Mouse (Mus musculus): ENCODE data around the gene Sfxn3.
A peak's percentile ranks its signal among the peaks of the same experiment; 100 is the strongest.

Sfxn3 gene

DNA sequence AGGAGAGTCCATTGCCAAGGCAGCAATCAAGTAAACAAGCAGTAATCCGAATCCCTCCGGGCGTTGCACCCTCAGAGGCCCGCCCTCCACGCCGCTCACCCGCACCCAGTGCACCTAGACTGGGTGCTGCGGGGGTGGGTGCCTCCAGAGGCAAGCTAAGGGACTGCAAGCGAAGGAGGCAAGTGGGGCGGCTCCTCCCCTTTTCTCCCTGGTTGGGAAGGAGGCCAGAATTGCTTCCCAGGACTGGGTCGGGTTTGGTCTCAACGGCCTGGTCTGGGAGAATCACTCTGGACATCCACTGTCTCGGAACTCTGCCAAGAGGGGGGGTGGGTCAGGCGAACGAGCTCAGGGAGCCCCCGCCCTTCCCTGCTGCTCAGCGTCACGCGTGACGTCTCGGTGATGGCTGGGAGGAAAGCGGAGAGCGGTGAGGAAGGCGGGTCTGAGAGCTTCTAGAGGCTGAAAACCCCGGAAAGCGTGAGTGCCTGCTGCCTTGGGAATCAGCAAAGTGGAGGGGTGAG is at the start of gene Sfxn3:
Gene Sfxn3, plus strand, starts transcription at position 87 of the 518 bp plus-strand sequence.
- DNase-seq (ENCODE audit: low spot score in 2 of 2) = peak; percentile 83 to 89

DNA sequence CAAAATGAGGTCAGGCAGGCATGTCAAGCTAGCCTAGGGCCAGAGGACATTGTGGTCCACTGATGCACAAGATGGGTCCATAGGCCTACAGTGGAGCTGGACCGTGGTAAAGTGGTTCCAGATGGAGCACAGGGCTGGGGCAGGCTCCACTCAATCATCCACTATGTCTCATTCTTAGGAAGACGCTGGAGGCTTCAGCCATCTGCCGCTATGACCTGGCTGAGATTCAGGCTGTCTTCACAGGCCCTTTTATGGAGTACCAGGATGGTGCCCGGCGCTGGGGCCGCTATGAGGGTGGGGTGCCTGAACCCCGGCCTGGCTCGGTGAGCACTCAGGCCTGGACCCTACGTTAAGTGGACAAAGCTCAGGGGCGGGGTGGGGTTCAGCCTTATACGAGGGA is 49.5 kb upstream of the Sfxn3 start:
- DNase-seq (ENCODE audit: low spot score in 2 of 2) = no peak

DNA sequence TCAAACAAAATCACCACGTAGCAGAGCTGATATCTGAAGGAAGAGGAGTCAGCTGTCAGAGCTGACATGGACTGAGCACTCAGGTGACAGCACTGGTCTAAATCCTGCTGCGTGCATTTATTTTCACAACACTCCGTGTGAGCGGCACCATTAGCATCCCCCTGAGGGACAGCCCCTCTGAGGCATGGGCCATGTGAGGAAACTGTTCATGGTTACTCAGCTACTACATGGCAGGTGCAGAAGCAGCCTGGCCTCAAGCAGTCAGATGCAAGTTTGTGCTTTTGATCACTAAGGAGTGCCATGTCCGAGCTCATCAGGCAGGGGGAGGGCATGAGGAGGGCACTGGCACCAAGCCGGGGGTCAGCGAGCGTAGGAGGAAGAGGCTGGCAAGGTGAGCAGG is 47.7 kb upstream of the Sfxn3 start:
- no peak for DNase-seq (ENCODE audit: low spot score in 2 of 2)

DNA sequence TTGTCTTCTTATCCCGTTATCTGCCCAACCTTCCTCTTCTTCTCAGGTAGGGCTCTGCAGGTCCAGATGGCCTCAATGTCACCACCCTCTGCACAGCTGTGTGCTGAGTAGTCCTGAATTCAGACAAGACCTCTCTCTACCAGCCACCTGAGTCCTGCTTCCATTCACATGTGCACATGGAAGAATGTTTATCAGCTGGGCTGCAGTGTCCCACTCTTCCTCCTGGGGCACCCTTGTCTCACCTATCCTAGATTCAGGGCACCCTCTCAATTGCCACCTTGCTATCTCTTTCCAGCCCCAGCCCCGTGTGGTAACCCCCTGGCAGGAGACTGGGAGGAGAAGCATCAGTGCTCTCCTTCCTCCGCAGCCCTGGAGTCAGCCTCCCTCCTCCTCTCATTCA is 45.0 kb upstream of the Sfxn3 start:
- no peak for DNase-seq (ENCODE audit: low spot score in 2 of 2)

DNA sequence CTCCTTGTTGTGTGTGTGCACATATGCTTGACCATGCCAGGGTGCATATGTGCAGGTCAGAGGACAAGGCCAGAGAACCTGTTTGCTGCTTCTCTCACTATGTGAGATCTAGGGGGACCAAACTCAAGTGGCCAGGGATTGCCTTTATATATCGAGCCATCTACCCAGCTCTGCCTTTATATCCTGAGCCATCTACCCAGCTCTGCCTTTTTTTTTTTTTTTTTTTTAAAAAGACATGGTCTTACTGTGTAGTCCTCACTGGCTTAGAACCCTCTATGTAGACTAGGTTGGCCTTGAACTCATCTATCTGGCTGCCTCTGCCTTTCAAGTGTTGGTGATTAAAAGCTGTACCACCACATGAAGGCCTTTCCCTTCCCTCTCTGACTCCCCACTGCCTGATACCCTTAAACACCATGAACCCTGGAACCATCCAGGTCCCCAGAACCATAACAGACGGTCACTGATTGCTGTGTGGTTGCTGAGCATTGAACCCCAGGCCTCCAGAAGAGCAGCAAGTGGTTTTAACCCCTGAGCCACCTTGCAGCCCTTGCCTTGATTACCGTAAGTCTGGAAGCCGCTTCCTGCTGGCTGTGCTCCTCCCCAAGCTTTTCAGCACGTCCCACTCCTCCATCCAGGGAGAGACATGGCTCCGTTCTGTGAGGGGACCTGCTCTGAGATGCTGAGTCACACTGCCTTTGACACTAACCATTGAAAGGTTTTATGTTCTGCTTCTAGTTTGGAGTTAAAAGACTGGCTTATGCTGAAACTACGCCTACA is 43.4 kb upstream of the Sfxn3 start:
- DNase-seq (ENCODE audit: low spot score in 2 of 2) = no peak

DNA sequence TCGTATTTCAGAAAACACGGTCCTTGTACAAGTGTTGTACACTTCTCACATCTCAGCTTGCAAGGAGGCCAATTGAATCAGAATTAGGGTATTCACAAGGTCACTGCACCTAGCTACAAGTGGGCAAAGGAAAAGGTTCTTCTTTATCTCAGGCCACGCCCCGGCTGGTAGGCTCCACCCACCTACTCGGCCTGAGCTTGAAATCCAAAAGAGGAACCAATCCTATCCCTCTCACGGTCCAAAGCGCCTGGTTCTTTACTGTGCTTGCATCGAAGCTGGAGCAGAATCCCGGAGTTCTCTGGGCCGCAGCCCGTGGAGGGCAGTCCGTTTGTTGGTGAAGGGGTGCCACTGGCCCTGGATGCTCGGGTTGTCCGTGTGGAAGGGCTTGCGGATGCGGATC is 41.9 kb upstream of the Sfxn3 start, which contains the start of gene Twnk:
Gene Twnk, plus strand, starts transcription at position 220 of the 400 bp plus-strand sequence.
- DNase-seq (ENCODE audit: low spot score in 2 of 2) = peak; percentile 68 to 91

DNA sequence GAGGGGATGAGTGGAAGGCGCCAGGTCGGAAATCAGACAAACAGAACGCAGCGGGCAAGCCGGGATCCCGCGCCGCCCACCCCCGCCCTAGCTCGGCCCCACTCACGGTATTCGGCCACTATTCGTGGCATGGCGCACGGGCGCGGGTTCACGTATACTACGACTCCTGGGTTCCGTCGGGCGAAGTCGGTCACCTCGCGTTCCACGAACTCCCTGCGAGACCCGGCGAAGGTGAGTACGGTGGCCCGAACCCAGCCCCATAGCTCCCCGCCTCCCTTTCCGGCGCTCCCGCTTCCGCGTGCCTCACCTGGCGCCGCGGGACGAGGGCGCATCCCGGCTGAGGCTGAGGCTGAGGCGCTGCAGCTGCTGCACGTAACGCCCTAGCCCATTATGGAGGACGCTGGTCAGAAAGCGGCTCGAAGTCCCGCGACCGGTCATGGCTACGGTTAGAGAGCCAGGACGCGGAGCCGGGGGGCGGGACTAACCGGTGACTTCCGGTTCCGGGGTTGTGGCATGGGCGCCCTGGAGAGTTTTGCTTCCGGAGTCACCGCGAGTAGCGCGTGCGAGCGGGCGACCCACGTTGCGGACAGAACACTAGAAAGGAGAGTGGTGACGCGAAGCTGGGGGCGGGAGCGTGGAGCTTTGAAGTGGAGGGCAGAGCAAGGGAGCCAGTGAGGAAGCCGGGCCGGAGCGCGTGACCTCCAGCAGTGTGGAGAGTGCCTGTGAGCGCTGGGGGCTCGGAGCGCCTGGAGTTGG is 41.2 kb upstream of the Sfxn3 start, which contains the start of gene Mrpl43:
Gene Mrpl43, minus strand, starts transcription at position 486 of the 756 bp plus-strand sequence.
- DNase-seq (ENCODE audit: low spot score in 2 of 2) = peak; percentile 97 to 98

DNA sequence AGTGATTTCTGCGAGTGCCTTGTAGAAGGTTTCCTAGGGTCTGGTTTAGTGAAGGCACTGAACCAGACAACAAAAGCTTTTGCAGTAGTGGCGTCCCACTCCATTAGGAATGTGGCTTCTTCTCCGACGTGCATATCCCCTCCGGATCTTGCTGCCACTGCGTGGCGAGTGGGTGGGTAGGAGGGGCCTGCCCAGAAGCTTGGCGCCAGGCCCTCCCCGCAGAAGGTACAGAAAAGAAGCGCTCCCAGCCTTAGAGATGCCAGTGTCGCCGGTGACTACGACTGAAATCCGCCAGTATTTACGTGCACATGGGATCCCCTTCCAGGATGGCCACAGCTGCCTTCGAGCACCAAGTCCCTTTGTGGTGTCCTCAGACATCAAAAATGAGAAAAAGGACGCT is 40.3 kb upstream of the Sfxn3 start:
- DNase-seq (ENCODE audit: low spot score in 2 of 2) = no peak

DNA sequence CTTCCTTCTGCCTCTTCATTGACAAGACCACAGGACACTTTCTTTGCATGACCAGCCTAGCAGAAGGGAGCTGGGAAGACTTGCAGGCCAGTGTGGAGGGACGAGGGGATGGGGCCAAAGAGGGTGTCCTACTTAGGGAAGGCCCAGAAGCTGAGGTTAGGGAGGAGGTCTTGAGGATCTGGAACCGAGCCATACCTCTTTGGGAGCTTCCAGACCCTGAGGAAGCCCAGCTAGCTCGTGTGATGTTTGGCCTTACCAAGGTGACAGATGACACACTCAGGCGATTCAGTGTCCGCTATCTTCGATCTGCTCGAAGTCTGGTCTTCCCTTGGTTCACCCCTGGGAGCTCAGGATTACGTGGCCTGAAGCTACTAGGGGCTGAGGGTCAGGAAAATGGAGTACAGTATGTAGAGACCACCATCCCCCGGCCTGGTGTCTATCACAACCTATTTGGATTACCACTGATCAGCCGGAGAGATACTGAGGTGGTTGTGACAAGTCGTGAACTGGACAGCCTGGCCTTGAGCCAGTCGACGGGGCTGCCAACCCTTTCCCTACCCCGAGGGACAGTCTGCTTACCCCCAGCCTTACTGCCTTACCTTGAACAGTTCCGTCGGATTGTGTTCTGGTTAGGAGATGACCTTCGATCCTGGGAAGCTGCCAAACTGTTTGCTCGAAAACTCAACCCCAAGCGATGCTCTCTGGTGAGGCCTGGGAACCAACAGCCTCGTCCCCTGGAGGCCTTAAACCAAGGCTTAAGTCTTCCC is 39.7 kb upstream of the Sfxn3 start:
- DNase-seq (ENCODE audit: low spot score in 2 of 2) = no peak

DNA sequence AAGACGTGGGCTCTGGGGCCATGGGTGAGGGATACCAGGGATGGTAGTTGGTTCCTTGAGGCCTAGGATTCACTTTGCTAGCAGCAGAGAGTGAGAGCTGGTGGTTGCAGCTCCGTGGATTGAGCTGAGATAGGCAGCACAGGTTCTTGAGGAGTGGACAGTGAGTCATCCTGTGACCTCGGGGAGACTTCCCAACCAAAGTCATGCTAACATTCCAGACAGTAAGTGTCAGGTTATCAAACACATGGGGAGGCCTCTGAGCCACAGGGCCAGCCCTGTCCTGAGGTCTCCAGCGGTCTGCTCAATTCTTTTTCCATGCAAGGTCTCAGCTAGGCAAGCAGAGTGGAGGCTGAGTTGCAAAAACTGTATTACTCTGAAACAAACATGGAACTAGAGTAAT is 36.7 kb upstream of the Sfxn3 start:
- DNase-seq (ENCODE audit: low spot score in 2 of 2) = no peak

DNA sequence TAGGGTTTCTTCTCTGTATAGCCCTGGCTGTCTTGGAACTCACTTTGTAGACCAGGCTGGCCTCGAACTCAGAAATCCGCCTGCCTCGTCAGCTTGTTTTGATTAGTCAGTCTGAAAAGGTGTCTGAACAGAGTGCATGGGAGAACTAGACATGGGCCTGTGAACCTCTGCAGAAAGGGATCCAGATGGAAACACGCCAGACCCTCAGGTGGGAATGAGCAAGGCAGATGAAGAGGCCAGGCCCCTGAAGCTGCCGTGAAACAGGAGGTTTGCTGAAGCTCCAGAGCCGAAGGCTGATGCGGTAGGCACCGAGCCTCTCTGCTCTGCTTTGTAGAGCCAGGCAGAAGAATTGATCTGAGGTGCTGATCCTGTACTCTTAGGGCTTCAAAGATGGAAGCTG is 35.1 kb upstream of the Sfxn3 start:
- DNase-seq (ENCODE audit: low spot score in 2 of 2) = no peak

DNA sequence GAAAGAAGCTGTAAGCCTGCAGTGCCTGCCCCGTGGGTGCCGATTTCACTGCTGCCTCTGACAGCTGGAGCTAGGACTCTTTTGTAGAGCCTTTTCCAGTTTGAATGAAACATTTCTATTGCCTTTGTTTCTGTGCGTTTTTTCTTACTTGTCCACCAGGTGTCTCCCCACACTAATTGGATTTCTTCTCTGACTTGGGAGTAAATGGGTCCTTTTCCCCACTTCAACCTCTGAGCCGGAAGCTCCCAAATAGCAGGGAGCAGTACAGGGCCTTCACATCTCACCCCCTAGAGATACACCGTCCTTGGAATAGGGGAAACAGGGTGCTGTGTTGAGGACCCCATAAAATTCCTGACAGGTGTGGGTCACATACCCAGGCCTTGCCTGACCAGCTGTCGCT is 34.7 kb upstream of the Sfxn3 start:
- no peak for DNase-seq (ENCODE audit: low spot score in 2 of 2)

DNA sequence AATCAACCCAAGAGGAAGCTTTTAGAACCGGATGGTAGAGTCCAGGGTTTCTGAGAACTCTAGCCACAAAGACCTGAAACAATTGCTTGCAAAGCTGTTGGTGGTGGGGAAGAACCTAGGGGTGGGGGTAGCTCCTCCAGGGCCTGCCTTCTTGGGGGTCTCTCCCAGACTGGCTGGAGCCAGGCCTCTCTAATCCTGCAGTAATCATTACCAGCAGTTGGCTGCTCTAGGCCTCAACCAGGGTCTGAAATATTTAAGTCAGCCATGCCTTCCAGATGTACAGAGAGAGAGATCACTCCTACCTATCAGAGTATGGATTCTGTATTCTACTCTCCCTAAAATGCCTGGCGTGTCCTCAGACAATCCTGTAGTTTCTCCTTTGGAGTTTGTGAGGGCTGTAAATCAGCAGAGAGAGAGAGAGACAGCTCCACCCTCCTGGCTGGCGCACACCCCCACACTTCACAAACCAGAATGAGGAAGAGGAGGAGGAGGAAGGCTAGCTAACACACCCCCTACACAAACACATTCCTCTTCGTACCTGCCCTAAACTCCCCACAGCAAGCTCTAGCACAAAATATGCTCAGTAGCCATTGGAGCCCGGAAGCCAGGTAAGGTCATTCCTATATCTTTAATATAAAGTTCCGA is 33.6 kb upstream of the Sfxn3 start:
- no peak for DNase-seq (ENCODE audit: low spot score in 2 of 2)

DNA sequence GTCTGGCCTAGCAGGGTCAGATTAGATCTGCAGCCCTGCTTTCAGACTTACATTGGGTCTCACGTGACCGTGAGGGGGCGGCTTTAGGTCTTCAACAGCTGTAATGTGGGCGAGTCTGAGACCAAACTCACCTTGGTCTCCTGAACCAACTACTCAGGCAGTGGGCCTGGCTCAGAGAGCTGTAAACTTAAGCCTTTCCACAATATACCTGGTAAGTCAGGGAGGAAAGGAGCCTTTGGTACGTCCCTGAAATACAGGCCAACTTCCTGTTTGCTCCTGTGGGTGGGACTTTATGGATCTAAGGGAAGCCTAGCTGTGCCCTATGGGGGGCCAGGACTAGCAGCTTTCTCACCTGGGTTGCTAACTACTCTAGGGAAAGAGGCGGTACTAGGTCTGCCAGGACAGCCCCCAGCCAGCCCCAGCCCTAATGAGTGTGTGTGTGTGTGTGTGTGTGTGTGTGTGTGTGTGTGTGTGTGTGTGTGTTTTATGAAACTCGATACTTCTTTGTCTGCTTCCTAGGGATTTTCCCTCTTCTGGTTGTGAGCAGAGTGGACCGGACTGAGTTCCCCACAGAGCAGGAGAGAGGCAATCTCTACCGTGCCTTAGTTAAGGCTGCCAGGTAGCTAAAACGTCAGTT is 32.9 kb upstream of the Sfxn3 start, which contains the start of gene Lzts2:
Gene Lzts2, plus strand, starts transcription at position 80 of the 637 bp plus-strand sequence.
- no peak for DNase-seq (ENCODE audit: low spot score in 2 of 2)

DNA sequence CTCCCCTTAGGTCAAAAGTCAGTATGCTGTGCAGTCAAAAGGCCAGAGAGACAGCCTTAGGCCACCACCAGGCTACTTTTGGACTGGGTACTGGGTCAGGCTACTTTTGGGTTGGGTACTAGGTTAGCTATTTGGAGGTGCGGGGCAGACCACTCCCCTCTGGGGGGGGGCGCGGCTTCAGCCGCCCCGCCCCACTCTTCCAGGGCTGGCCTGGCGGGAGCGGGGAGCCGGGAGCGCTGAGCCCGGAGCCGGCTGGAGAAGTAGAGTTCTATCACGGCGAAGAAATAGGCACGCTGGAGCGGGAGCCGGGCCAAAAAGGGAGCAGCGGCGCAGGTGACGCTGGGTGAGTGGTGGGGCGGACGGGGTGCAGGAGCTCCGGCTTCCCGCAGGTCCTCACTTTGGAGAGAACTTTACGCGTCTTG is 32.3 kb upstream of the Sfxn3 start:
- peak in 1 of 2 experiments; percentile 44 for DNase-seq (ENCODE audit: low spot score in 2 of 2)

DNA sequence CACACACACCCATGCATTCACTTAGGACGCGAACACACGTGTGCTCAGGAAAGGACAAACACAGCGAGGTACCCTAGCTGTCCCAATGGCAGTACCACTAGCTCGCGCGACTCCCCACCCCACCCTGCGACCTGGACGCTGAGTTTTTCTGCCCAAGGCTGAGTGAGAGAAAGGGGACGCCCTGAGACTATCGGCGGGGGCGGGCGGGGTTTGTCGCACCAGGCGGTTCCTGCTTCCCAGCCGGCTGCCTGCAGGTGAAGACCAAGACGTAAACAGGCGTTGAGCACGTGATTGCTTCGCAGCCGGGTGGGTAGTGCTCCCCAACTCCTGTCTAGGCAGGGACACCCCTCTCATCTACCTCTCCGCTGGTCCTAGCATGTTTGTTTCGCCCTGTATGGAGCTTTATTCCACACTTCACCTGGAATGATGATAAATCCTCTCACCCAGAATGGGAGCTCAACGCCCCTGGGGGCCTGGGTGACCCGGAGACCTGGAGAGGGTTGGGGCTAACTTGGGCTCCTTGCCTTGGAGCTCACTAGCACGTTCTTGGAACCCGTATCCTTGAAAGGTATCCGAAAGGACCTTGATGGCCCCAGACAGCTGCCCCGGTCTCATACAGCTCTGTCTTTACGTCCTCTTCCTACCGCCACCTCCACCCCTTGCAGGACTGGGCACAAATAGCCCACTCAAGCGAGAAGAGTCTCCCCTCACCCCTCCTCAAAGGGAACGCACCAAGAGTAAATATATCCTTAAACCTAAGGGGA is 31.6 kb upstream of the Sfxn3 start:
- peak; percentile 36 to 72 for DNase-seq (ENCODE audit: low spot score in 2 of 2)

DNA sequence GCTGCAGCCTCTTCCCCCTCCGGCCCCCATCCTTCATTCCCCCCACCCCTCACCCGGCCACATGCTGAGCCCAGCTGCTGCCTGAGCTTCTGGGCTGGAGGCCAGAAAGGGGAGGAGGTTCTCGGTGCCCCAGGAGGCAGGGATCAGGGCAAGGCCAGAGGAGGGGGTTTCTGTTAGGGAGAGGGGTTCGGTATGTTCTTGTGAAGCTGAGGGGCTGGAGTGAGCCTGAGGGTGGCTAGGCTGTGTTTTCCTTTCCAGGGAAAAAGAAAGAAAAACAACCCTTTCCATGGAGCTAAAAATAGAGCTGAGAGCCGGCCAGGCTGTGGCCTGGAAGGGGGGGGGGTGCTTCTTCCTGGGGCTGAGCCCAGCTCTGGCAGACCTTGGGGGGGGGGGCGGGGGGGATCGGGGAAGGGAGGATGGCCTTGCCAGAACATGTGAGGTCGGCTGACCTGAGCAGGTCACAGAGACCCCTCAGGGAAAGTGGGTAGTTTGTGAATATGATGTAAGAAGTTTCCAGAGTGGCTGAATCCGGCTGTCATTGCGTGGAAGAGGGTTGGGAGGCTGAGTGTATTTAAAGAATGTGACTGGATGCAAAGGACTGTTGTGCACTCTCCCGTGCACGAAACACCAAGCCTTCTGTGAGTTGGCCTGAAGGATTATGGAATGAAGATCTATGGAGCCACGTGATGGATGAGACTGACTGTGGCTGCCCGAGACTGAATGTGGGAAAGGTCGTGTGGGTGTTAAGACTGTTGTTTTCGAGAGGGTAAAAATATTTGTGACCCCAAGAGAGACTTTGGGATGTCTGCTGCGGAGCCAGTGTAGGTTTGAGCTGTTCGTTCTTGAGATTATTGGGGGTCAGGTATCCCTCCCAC is 30.7 kb upstream of the Sfxn3 start:
- peak in 1 of 2 experiments; percentile 53 for DNase-seq (ENCODE audit: low spot score in 2 of 2)

DNA sequence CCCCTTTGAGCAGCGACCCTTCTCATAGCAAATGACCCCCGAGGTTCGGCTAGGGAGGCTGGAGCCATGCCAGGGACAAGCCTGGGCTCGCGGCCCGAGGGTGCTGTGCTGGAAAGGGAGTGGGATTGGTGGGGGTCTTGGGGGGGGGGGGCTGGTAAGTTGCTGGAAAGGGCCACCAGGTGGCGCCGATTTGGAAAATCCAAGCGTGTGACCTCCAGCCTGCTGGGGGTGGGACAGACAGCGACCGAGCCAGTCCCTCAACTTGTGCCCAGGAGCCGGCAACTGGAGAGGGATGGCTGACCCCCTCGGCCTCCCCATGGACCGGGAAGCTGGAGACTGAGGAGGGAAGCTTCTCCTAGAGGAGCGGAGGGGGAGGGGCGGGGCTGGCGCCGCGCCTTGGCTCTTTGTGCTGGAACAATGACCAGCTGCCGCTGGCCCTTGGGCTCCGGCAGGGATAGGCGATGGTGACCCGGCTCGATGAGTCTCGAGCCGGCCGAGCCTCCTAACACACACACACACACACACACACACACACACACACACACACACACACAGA is 30.0 kb upstream of the Sfxn3 start:
- peak in 1 of 2 experiments; percentile 56 for DNase-seq (ENCODE audit: low spot score in 2 of 2)

DNA sequence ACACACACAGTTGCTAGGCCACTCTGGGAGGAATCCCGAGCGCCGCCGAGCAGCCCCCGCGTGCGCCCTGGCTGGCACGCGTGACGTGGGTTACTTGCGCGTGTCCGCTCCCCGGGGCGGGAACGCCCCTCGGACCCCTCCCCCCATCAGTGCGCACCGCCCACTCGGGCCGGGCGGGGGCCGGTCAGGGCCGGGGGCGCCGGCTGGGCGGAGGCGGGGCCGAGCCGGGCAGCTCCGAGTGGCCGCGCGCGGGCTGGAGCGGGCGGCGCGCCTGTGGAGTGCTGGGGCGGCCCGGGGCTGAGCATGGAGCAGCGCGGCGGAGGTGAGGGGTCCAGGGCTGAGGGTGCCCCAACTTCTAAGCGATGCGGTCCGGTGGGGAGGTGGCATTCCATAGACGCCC is 29.4 kb upstream of the Sfxn3 start:
- peak in 1 of 2 experiments; percentile 54 for DNase-seq (ENCODE audit: low spot score in 2 of 2)
